Mouse (Mus musculus): ENCODE measurements around the gene Thbd. TPM values are rescaled to one million over a fixed set of nuclear protein-coding genes. Genes with fewer than 3 reads are reported as not detected.

The Thbd gene
- polyA plus RNA-seq (2017; shearing (Covaris generic)), result 0.05 TPM

DNA sequence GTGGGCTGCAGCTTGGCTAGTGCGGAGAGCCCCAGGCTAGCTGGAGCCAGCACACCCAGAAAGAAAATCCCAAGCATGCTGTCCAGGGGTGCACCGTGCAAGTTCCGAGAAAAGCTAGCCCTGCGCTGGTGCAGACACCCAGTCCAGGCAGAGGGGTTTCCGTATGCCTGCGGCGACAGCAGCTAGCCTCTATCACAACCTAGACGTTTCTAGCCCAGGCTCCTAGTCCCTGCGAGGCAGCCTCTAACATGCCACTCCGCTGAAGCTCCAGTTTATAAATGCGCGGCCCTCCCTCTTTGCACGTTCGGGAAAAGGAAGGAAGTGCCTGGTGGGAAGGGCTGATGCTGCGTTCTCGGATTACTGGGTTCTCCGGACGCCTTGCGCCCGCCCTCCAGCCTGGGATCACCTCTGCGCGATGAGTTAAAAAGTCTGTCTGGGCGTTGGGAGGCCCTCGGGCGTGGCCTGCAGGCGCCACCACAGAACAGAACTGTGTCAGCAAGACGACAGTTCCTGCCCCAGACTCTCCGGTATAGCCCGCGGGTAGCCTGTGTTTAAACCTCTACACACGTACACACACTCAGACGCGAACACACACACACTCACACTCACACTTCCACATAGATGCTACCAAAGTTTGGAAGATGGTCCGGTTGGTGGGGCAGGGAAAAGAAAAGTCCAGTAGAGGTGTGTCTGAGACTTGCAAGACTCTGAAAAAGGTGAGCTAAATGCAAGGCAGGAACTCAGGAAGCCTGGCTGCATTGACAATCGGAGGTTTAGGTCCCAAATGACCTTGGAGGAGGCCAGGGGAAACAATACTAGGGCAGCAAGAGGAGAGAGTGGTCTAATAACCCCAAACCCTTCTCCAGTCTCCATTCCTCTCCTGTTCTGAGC, at the start of gene Thbd:
TSS of gene Thbd (minus strand) at position 319 of the 891 bp plus-strand sequence.

DNA sequence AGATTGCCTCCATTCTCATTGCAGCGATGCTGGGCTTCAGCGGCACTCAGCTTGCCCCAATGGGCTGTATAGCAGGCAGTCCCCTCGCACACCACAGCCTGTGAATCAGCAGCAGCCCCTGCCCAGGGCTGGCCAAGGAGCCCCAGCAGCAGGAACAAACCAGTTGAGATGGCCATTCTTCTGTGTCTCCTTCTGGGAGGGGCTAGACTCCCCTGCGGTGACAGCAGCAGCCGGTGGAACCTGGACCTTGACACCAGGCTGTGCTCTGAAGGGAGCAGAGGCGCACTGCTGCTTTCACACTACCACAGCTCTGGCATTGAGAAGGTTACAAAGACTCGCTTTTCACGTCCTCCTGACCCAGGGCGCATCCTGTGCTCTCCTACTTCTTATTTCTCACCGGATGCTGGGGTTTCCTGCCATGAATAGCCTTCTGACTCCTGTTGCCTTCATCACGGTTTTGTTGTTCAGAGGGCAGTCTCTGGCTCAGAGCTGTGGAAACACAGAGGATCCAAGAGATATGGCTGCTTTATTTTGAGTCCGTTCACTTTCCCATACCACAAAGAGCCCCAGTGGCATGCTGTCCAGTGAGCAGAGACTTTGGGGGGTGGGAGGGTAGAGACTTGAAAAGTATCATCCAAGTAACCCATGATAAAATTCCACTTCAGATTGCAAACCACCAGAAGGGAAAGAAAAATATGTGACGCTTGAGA, 35.4 kb upstream of the Thbd start, which contains the start of gene Cd93:
TSS of gene Cd93 (minus strand) at position 315 of the 710 bp plus-strand sequence.

DNA sequence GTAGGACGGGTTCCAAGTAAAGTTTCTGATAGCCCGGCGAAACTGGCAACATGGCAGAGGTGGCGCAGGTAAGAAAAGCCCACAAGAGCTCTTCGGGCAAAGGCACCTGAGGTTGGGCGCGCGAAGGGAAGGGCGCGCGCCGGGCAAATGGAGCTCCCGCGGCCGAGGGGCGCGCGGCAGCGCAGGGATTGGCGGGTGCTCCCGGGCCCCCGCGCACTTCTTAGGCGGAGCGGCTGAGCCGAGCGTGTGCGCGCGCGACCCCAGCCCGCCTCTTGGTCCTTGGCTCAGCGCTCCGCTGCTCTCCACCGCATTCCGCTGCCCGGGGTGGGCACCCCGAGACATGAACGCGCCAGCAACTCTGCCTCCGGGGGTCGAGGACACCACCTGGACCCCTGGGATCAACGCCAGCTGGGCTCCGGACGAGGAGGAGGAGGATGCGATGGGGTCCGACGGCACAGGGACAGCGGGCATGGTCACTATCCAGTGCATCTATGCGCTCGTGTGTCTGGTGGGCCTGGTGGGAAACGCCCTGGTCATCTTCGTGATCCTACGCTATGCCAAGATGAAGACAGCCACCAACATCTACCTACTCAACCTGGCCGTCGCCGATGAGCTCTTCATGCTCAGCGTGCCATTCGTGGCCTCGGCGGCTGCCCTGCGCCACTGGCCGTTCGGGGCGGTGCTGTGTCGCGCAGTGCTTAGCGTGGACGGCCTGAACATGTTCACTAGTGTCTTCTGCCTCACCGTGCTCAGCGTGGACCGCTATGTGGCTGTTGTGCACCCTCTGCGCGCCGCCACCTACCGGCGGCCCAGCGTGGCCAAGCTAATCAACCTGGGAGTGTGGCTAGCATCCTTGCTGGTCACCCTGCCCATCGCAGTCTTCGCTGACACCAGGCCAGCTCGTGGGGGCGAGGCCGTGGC, 12.6 kb downstream of the Thbd start, which contains the start of gene Sstr4:
TSS of gene Sstr4 (plus strand) at position 214 of the 921 bp plus-strand sequence.

Other genes starting within 250 kb of the Thbd start
- not detected for gene Sstr4, start 12.8 kb downstream of the Thbd start, polyA plus RNA-seq (2017; shearing (Covaris generic))
- gene Cd93, start 35.4 kb upstream of the Thbd start, polyA plus RNA-seq (2017; shearing (Covaris generic)), result 0.12 TPM